Mouse (Mus musculus) layer of hippocampus, adult 9-11 months (tissue): ENCODE measurements around the gene Scgb1b17.
"Not testable (repeated sequence)": the region's sequence is repeated elsewhere in the genome, so short reads cannot be mapped to it uniquely, and the experiment has no call there.

Experiments used
- DNase-seq: peaks from one replicate; pipeline ENCODE4 v3.0.0; 2022

Scgb1b17 gene

DNA sequence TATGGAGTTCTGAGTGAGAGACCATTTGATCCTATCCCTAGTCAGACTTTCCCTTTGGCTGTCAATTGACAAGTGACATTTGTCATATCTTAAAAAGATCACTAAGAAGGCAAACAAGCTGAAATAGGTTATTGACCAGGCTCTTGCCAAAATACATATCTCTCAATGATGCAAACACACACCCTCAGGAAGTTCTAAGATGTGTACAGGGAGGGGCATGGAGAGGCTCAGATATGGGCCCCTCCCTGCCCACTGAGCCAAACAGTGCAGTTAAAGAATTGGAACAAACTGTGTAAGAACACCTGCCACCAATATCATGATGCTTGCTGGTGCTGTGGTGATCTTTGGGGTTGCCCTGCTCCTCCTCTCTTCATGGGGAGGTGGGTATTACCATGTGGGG, at the start of gene Scgb1b17:
Gene Scgb1b17 (plus strand): TSS at position 301 of the 400 bp plus-strand sequence.
- DNase-seq: not testable (repeated sequence)

DNA sequence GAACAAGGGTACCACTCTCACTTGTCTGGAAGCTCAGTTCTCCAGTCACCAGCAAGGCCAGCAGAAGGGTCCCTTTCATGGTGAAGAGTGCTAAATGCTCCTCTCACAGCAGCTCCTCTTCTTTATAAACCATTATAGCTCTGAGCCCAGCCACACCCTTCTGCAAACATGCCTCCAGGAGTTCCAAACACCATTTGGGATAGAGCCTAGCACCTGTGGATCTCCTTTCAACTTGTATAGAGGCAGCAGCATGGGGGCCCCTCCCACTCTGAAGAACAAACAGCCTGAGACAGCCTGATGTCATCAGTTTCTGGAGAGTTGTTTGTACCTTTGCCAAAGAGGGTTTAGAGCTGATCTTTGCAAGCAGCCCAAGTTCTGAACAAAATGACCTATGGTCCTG, 6.8 kb upstream of the Scgb1b17 start, which contains the start of gene Scgb2b17:
Gene Scgb2b17 (minus strand): TSS at position 101 of the 400 bp plus-strand sequence.
- DNase-seq: not testable (repeated sequence)
